Mouse (Mus musculus): ENCODE measurements around the gene Adat1.

Gene Adat1

DNA sequence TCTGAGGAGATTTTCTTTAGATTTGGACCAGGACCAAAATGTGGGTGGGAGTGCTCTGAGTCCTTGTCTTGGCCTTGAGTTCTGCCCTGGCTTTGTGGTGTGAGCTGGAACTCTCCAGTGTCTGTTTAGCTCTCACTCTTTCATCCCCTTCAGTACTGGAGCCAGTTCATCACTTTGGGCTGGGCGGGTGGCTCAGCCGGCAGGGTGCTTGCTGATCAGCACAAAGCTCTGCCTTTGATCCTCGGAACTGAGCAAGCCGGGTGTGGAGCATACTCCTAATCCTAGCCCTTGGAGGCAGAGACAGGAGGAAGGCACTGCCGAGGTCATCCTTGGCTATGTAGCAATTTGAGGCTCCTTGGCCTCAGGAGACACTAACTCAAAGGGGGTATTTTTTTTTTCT, 23.1 kb downstream of the Adat1 start:
- no peak for DNase-seq (ENCODE audit: inconsistent age in 2 of 2, low spot score in 1 of 2)

DNA sequence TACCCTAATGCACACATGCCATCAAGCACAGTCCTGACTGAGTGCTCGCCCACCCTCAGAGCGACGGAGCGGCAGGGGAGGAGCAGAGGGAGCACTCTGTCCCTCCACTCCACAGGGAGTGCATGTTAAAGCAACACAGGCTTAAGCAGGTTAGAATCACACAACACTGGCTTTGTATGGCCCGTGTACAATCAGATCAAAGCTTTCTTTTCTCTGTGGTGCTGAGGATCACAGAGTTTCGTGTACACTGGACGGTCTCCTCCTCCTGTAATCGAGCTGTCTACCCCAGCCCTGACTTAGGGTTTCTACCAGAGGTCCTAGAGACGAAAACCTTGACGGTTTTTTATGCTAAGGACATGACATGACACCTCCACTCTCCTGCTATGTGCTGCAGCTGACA, 23.6 kb downstream of the Adat1 start:
- DNase-seq (ENCODE audit: inconsistent age in 2 of 2, low spot score in 1 of 2), result no peak

DNA sequence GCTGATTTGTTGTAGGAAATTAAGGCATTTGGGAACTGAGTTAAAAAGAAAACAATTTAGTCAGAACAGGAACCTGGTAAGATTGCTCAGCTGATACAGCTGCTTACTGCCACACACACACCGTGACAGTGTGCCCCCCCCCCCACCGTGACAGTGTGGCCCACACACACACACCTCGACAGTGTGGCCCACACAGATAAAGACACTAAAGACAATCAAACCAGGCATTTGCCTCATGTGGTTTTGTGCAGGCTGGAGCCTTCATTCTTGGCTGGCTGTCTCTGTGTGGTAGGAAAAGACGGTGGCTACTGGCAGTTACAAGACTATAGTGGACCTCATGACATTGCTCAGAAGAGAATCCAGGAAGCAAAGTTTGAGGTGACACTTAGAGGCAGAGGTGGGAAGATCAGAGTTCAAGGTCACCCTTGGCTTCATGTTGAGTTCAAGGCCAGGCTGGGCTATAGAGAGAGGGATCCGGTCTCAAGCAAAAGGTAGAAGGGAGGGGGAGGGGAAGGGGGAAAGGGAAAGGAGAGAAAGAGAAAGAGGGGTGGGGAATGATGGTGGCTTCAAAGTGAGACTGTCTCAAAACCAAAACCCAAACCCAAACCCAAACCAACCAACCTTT, 24.7 kb downstream of the Adat1 start:
- no peak for DNase-seq (ENCODE audit: inconsistent age in 2 of 2, low spot score in 1 of 2)

DNA sequence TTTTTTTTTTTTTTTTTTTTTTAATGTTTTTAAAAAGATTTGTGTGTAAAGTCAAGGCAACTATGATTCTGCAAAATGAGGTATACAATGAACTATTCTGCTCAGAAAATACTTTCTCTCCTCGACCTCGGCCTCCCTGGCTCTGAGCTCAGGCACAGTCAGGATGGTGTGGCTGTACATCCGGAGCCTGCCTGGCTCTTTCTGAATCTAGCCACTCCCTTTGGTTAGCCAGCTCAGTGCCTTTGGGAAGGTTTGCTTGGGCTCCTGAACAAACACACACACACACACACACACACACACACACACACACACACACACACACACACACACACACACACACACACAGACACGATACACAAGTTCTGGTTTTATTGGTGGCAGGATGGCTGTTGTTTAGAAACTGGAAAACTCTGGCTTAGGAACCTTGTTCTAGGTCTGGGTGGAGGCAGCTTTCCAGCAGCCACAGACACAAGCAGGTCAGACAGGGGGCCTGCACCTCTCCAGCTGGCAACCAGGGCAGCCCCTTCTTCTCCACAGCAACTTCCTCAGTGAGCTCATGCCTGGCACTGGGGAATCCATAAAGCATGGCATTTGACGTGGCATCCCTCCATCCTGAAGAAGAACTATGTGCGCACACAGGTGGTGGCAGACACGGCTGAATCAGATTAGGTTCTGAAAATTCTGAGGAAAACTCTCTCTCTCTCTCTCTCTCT, 27.1 kb downstream of the Adat1 start:
- DNase-seq (ENCODE audit: inconsistent age in 2 of 2, low spot score in 1 of 2), result peak in 1 of 2 experiments; percentile 60

DNA sequence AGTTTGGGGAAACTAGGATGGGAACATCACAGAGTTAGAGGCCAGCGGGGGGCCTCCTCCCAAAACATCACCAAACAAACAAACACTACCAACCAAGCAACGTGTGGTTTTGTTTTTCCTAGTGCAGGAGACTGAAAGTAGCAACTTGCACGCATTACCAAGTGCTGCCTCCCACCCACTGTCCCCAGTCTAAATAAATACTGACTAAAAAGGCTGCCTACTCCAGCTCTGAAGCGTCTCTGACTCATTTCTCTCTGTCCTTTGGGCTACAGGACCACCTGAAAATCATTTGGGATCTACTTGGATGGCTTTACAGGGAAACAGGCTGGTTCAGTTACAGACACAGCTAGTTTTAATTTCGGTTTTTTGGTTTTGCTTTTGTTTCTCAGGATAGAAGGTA, 27.8 kb downstream of the Adat1 start:
- DNase-seq (ENCODE audit: inconsistent age in 2 of 2, low spot score in 1 of 2), result no peak

DNA sequence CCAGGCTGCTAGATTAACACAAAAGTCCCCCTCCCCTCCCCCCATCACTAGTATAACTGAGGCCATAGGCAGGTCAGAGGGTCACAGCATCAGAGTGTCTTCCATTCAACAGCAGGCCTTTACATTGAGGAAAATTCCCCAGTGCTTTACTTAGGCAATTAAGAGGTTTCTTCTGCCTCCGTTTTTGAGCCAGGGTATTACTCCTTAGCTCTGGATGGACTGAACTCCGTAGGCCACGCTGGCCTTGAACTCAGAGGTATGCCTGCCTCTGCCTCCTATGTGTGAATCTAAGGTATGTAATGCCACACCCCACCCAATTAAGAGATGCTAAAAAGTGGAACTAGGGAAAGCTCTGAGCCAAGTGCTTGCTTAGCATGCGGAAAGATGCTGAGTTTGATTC, 28.6 kb downstream of the Adat1 start:
- DNase-seq (ENCODE audit: inconsistent age in 2 of 2, low spot score in 1 of 2), result no peak

DNA sequence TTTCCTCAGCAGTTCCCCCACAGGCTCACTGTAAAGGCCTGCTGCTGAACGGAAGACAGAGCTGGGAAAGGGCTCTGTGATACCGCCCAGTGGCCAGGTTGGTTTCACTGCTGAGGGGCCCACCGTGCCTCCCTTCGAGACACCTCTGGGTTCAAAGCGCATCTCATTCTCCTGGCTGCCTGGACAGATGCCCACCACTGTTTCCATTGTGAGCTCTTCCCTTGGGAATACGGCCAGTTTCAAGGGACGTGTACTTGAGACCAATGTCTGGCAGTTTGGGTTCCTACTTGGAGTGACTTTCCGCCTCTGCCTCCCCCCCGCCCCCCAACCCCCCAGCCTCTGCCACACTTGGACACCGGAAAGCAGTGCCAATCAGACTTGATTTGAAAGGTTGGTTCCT, 29.0 kb downstream of the Adat1 start:
- no peak for DNase-seq (ENCODE audit: inconsistent age in 2 of 2, low spot score in 1 of 2)

DNA sequence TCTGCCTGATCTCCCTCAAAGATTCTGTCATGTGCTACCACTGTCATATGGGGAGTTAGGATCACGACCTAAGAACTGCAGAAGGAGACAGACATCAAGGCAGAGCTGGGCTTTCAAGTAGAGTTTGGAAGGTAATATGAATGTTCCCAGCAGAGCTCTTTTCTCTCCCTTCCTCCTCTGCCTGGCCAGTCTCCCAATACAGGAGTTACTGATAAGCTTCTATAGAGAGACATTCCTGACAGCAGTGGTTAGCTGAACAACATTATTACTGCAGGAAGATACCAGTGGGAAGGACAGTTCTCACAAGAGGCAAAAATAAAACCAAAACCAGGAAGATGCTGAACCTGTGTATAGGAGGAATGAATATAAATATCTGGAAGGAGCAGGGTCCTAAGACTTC, 29.5 kb downstream of the Adat1 start:
- no peak for DNase-seq (ENCODE audit: inconsistent age in 2 of 2, low spot score in 1 of 2)

DNA sequence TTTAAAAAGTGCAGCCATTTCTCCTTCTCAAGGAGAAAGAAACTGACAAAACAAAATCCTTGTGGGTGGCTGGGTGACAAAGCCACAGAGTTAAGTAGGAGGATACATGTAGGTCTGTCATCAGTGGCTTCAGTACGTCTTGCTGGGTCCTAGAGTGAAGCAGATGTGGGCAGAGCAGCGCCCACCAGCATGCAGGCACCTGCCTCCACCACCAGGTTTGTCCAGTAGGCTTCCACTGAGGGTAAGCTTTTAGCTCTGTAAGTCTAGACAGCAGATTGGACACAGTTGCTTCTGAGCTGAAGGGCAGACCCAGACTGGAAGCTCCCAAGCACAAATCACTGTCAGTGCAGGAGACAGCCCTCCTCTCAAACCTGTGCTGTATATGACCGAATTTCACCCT, 30.8 kb downstream of the Adat1 start:
- DNase-seq (ENCODE audit: inconsistent age in 2 of 2, low spot score in 1 of 2), result no peak

DNA sequence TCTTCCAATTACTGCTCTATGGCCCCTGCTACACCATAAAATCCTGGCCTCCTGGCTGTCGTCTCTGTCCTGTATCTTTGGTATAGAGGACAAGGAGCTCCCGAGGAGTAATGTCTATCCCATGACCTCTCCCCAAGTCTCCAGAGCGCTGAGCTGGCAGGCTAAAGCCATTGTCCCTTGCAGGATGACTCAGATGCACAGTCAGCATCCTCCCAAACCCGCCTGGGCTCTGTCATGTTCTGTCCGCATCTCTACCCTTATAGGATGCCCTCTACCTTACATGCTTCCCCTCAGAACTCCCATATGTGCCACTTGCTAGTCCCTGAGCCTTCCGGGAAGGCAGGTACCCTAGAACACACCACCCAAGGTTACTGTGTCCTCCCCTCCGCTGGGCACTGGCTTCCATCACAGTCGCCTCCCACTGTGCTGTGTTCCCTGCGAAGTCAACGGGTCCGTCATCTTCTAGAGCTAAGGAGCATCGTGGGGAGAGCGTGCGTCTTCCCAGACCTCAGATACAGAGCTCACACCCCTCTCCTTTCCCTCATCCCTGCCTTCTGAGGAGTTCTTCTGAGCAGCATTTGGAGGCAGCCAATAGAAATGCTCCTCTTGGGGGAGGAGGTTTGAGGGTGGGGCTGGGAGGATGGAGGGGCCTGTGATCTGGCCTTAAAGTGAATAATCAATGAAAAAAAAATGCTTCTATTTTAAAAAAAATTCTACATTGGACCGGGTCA, 31.3 kb downstream of the Adat1 start:
- no peak for DNase-seq (ENCODE audit: inconsistent age in 2 of 2, low spot score in 1 of 2)

DNA sequence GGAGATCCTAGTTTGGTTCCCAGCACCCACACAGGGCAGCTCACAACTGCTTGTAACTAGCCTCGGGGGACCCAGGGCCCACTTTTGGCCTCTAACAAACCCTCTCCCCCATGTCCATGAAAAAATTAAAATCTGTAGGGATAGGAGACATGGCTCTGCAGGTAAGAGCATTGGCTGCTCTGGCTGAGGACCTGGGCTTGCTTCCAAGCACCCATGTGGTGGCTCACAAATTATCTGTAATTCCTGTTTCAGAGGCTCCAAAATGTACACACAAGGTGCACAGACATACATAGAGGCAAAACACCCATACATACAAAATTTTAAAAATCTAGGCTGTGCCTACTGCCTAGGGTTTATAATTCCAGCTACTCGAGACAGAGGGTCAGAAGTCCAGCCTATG, 34.9 kb downstream of the Adat1 start:
- no peak for DNase-seq (ENCODE audit: inconsistent age in 2 of 2, low spot score in 1 of 2)

DNA sequence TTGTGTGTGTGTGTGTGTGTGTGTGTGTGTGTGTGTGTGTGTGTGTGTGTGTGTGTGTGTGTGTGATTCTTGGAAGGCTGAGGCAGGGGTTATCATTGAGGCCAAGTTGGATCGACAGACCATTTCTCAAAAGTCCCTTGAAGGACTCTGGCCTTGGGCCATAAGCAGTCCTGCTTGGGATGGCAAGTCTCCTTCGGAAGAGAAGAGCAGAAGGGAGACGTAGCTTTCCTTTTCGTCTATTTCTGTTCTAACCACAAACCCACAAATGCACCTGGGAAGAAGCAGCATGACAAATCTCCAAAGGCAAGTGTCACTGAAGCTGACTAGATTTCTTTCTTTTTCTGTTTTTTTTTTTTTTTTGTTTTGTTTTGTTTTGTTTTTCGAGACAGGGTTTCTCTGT, 36.2 kb downstream of the Adat1 start:
- no peak for DNase-seq (ENCODE audit: inconsistent age in 2 of 2, low spot score in 1 of 2)

DNA sequence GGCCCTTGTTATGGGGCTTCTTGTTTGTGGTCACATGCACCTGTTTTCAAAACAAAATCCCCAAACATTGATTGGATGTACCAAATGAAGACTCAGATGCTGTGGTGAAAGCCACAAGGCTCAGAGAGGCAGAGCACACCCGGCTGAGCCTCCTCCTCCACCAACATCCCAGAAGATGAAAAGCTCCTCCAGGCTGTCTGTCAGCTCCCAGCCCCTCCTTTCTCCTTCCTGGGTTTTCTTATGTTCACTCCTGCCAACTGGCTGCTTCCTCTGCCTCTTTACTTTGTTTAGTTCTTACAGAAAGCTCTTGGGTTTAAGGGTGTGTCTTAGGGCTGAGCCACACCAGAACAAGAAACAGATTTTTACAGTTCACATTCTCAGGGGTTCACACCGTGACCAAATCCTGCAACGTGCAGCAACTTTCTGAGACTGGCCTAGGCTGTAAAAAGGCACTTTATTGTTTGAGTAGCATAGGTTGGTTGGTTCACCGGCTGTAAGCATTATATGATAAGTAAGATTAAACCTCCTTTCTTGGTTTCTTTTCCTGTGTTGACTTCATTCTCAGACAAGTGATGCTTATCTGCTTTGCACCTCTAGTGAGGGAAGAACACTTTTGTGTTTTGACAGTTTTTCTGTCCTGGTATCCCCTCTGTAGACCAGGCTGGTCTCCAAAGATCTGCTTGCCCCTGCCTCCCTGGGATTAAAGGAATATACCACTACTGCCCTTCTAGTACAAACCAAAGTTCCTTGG, 37.1 kb downstream of the Adat1 start:
- DNase-seq (ENCODE audit: inconsistent age in 2 of 2, low spot score in 1 of 2), result no peak

DNA sequence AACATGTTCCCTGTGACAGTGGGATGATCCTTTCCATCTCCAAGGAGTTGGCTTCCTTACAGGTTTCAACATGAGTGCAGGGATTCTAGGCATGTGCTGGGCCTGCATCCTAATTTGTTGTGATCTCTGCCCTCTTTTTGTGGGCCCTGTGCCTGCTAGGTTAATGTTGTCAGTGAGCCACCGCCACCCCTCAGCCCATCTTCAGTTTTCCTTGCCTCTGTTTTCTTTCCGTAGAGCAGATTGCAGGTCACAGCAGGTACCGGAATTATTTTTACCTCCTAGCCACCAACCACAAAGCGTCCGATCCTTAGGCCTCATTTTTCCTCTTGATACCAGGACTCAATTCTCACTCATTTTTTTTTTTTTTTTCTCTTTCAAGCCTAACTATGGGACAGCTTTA, 40.2 kb downstream of the Adat1 start:
- DNase-seq (ENCODE audit: inconsistent age in 2 of 2, low spot score in 1 of 2), result no peak

DNA sequence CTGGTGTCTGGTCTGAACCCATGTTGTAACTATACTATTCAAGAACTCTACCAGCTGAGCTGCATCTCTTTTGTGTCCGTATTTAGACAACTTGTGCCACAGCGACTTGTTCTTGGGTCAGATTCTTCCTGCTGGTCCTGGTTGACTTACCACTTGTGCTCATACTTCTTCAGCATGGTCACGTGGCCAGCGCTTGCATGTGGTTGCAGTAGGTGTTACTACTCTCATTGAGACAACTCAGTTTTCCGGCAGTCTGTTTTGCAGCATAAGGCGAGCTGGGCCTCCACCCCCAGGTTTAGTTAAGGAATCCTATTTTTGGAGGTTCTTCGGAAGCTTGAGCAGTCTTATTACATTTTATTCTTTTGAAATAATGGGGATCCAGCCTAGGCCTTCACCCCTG, 40.8 kb downstream of the Adat1 start:
- DNase-seq (ENCODE audit: inconsistent age in 2 of 2, low spot score in 1 of 2), result no peak

DNA sequence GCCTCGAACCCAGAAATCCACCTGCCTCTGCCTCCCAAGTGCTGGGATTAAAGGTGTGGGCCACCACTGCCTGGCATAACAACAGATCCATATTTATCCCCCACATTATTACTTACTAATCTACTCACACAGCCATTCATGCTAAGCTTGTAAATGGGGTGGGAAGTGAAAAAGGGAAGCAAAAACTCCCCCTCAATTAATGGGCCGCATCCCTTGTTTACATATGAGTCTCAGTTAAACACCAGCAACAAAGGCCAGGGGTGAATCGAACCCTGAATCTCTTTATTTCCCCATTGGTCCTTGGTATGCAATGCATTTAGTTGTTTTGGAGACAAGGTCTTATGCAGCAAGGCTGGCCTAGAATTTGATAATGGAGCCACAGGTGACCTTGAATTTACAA, 41.3 kb downstream of the Adat1 start:
- no peak for DNase-seq (ENCODE audit: inconsistent age in 2 of 2, low spot score in 1 of 2)

DNA sequence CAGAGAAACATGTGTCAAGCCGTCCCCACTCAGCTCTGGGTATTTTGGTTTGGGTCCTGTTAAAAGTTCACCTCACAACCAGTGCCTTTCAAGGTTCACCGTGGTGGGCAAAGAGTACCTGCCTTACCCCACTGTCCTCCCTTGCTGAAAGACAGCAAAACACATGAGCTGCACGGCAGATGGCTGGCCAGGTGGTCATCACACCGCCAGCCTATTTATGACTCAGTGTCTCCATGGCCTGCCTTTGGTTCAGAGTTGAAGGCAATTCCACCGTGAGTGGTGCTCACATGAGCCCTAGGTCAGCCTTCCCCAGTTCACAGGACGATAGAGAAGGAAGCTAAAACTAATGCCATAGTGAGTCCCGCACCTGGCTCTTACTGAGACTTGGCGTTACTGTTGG, 44.1 kb downstream of the Adat1 start:
- DNase-seq (ENCODE audit: inconsistent age in 2 of 2, low spot score in 1 of 2), result no peak

DNA sequence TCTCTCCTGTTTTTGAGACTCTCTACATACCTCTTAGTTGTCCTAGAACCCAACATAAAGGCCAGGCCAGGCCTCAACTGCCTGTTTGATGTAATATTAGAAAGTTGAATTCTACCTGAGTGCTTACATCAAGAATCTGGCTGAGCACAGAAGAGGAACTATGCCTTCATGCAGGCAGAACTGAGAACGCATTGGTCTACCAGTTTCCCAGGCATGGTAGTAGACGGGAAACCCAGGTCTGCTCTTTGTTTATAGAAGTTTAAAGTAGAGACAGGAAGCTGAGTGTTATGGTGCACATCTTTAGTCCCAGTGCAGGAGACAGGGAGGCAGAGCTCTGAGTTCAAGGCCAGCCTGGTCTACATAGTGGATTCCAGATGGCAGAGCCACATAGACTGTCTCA, 45.0 kb downstream of the Adat1 start:
- no peak for DNase-seq (ENCODE audit: inconsistent age in 2 of 2, low spot score in 1 of 2)

DNA sequence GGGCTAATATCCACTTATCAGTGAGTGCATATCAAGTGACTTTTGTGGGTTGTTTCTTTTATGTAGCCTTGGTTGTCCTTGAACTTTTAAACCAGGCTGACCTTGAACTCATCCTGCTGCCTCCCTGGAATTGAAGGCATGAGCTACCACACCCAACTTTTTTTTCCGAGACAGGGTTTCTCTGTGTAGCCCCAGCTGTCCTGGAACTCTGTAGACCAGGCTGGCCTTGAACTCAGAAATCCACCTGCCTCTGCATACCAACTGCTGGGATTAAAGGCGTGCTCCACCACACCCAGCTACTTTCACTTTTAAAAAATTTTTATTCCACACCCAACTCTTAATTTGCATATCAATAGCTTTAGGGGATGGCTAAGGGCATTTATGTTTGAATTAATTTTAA, 48.6 kb downstream of the Adat1 start:
- DNase-seq (ENCODE audit: inconsistent age in 2 of 2, low spot score in 1 of 2), result no peak

DNA sequence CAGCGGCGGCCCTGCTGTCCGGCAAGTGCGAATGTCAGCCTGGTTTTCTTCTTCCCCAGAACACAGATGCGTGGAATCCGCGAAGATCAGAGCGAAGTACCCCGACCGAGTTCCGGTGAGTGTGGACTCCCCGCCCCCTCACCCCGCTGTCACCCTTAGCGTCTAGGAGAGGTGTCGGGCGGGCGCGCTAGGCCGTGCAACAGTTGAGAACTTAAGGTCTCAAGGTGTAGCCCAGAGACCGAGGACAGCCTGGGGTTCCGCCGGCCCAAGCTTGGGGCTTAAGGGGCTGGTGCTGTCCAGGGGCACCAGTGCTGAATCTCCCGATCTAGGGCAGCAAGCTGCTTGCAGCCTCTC, 51.0 kb downstream of the Adat1 start:
- peak; percentile 59 to 84 for DNase-seq (ENCODE audit: inconsistent age in 2 of 2, low spot score in 1 of 2)

DNA sequence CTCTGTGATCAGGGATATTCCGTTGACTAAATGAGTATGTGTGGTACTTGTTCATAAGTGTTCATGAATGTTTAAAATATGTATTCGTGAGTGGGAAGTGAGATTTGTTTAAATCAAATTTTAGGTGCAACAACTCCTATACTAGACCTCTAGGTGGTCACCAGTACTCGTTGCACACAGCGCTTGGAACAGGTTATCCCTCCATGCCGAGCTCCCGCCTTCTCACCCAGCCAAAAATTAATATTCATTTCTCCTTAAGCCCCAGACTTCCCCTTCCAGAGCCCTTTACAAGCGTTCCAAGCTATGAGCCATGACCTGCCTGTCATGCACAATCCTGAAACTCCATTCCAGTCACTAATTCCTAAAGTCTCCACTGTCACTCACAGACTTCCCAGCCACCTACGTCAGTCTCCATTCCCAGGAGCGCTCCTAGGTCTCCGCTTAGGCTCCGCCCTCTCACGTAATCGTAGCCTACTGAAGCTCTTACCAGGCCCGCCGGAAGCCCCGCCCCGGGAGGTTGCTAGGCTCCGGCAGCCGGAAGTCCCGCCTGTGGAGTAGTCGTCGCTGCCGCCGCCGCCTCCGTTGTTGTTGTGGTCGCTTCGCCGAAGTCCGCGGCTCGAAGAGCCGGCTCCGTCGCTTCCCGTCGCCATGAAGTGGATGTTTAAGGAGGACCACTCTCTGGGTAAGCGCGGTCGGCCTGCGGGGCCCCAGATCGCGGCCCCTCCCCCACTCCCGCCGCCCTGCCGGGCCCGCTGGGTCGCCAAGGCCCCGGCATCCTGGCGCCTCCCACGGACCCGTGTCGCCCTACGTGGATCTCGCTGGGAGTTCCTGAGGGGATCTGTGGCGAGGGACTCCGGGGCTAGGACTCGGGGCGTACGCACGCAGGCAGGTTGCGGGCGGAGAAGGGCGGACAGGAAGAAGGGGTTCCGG, 51.7 kb downstream of the Adat1 start, which contains the start of gene Gabarapl2:
Gabarapl2 (plus strand) TSS at position 533 of the 930 bp plus-strand sequence.
- peak; percentile 98 for DNase-seq (ENCODE audit: inconsistent age in 2 of 2, low spot score in 1 of 2)
